Mouse (Mus musculus) left cerebral cortex, postnatal 36 days (tissue): ENCODE results near the gene Gtf3c1. TPM values are rescaled to one million over a fixed set of nuclear protein-coding genes. Genes with fewer than 3 reads are reported as not detected.

Experiments used
- DNase-seq, 2 experiments: peaks; one replicate each; pipeline ENCODE4 v3.0.0; 2021 to 2022; ENCODE audit warnings: low spot score in 2 of 2, mixed read lengths in 1 of 2
- intact Hi-C: fragments of 180-260 bp; cut with DNase I; formaldehyde crosslinking; loops from one replicate; pipeline ENCODE4 v1.15.1; 2025
- total RNA-seq, 2 experiments: library from RNA; stranded (reverse); gene quantifications; 2 replicates each; pipeline ENCODE4 v1.2.3; 2021

Gene Gtf3c1
- total RNA-seq, 2 experiments from 2014 or later = 92.2 to 103 TPM

- no peak for DNase-seq
- intact Hi-C loops = no loop called here
Observed at GRCm38 (mm10) chr7:125630317-125630716, 77.3 kb downstream of the Gtf3c1 start.

- DNase-seq = no peak
- intact Hi-C loops = no loop called here
Observed at GRCm38 (mm10) chr7:125625829-125626228, 81.8 kb downstream of the Gtf3c1 start.

- intact Hi-C loops = no loop called here
- no peak for DNase-seq
Observed at GRCm38 (mm10) chr7:125625219-125625618, 82.4 kb downstream of the Gtf3c1 start.

- intact Hi-C loops = no loop called here
- DNase-seq = no peak
Observed at GRCm38 (mm10) chr7:125622741-125623685, 84.6 kb downstream of the Gtf3c1 start.

GRCm38 (mm10) chr7:125620077-125620476, 87.5 kb downstream of the Gtf3c1 start:
- DNase-seq = no peak
- intact Hi-C loops = no loop called here

GRCm38 (mm10) chr7:125618016-125618415, 89.6 kb downstream of the Gtf3c1 start:
- DNase-seq = no peak
- intact Hi-C loops = no loop called here

GRCm38 (mm10) chr7:125615453-125615852, 92.1 kb downstream of the Gtf3c1 start:
- intact Hi-C loops = no loop called here
- DNase-seq = no peak

- DNase-seq = no peak
- intact Hi-C loops = no loop called here
Observed at GRCm38 (mm10) chr7:125613579-125613978, 94.0 kb downstream of the Gtf3c1 start.

GRCm38 (mm10) chr7:125608183-125608688, 99.3 kb downstream of the Gtf3c1 start:
- intact Hi-C loops = no loop called here
- DNase-seq = no peak

- intact Hi-C loops = no loop called here
- DNase-seq = no peak
Observed at GRCm38 (mm10) chr7:125607384-125608182, 100.0 kb downstream of the Gtf3c1 start.

- intact Hi-C loops = no loop called here
- DNase-seq = no peak
Observed at GRCm38 (mm10) chr7:125606265-125607164, 101.1 kb downstream of the Gtf3c1 start.

- DNase-seq = no peak
- intact Hi-C loops = no loop called here
Observed at GRCm38 (mm10) chr7:125605725-125606139, 101.8 kb downstream of the Gtf3c1 start.

- intact Hi-C loops = no loop called here
Observed at GRCm38 (mm10) chr7:125604362-125605319, 102.9 kb downstream of the Gtf3c1 start.

GRCm38 (mm10) chr7:125603185-125603631, 104.4 kb downstream of the Gtf3c1 start, which contains the start of gene Il21r:
Gene Il21r (plus strand): TSS chr7:125603429.
- no peak for DNase-seq

More at GRCm38 (mm10) chr7:125604362-125605319, 102.9 kb downstream of the Gtf3c1 start:
- no peak for DNase-seq

GRCm38 (mm10) chr7:125601821-125602448, 105.6 kb downstream of the Gtf3c1 start:
- DNase-seq = no peak
- intact Hi-C loops = no loop called here

More at GRCm38 (mm10) chr7:125603185-125603631, 104.4 kb downstream of the Gtf3c1 start, which contains the start of gene Il21r:
- intact Hi-C loops = no loop called here

GRCm38 (mm10) chr7:125601280-125601670, 106.3 kb downstream of the Gtf3c1 start:
- intact Hi-C loops = no loop called here
- DNase-seq = no peak

- intact Hi-C loops = no loop called here
Observed at GRCm38 (mm10) chr7:125600612-125601279, 106.8 kb downstream of the Gtf3c1 start.

More at GRCm38 (mm10) chr7:125600612-125601279, 106.8 kb downstream of the Gtf3c1 start:
- DNase-seq = no peak
